Mouse (Mus musculus) heart, adult 2 months (tissue): ENCODE measurements at regions not wholly inside any gene's neighbourhood (a gene's known extent, or its start where the extent isn't known, plus 50 kb on each side); places are given as distances from the start of the nearest gene placed in this dataset.

Experiments used
- DNase-seq, 2 experiments: peaks; one replicate each; pipeline ENCODE4 v3.0.0; 2021
- H3K27ac ChIP-seq: fragments of 200-600 bp; 2 replicates; pipeline ENCODE4 v1.8.1; 2022
- H3K27me3 ChIP-seq: fragments of 200-500 bp; 2 replicates; pipeline ENCODE4 v1.6.1; 2012; ENCODE audit warnings: mild to moderate bottlenecking, low read length, inconsistent platforms, mixed read lengths; ENCODE audit not compliant: control insufficient read depth, insufficient read depth
- H3K36me3 ChIP-seq: fragments of 200-500 bp; 2 replicates; pipeline ENCODE4 v1.6.1; 2012; ENCODE audit warnings: low read length, inconsistent platforms; ENCODE audit not compliant: control insufficient read depth, insufficient read depth
- H3K4me1 ChIP-seq: fragments of 200-500 bp; 2 replicates; pipeline ENCODE4 v1.6.1; 2011; ENCODE audit warnings: low read length; ENCODE audit not compliant: control insufficient read depth, insufficient read depth
- H3K4me3 ChIP-seq: fragments of 200-600 bp; 2 replicates; pipeline ENCODE4 v1.8.1; 2022
- H3K79me2 ChIP-seq: fragments of 200-500 bp; replicated peaks from 2 replicates; pipeline ENCODE4 v1.6.1; 2012; ENCODE audit warnings: mild to moderate bottlenecking, inconsistent platforms, low read length, moderate library complexity, mixed read lengths; ENCODE audit not compliant: control insufficient read depth, insufficient read depth
- H3K9ac ChIP-seq: fragments of 200-500 bp; 2 replicates; pipeline ENCODE4 v1.6.1; 2012; ENCODE audit warnings: low read depth, mild to moderate bottlenecking, control low read depth, inconsistent platforms, low read length, mixed read lengths
- CTCF ChIP-seq: fragments of 200-600 bp; IDR thresholded peaks from 2 replicates; pipeline ENCODE4 v1.8.1; 2022; ENCODE audit warnings: antibody characterized with exemption, mild to moderate bottlenecking, moderate library complexity
- EP300 ChIP-seq: fragments of 200-500 bp; IDR thresholded peaks from 2 replicates; pipeline ENCODE4 v1.6.1; 2011; ENCODE audit warnings: low read depth, low read length, control low read depth; ENCODE audit not compliant: insufficient read depth
- POLR2A ChIP-seq: fragments of 200-500 bp; IDR thresholded peaks from 2 replicates; pipeline ENCODE4 v1.6.1; 2011; ENCODE audit warnings: mild to moderate bottlenecking, low read depth, low read length, control low read depth; ENCODE audit not compliant: insufficient read depth
- WGBS: fragments of 180-500 bp; shearing (Covaris S2); methylation state at CpG from one replicate; pipeline ENCODE4 v1.1.7; 2018; 5-methylcytosine and 5-hydroxymethylcytosine counted together
- intact Hi-C: fragments of 180-260 bp; cut with DNase I; formaldehyde crosslinking; loops from one replicate; pipeline ENCODE4 v1.15.1; 2025

- Histone ChIP-seq H3K4me1 (no peaks in the 10 kb centered on the region), H3K79me2 (no peaks in the 10 kb centered on the region), H3K4me3 (no peak overlapping the region), H3K36me3 (no peaks in the 10 kb centered on the region; the same call in 1 of the 2 replicates), H3K27ac (no peak overlapping the region), H3K27me3 (no peaks in the 10 kb centered on the region), H3K9ac (no peak overlapping the region)
- intact Hi-C loops, result no loop called here
- no peak for DNase-seq
- WGBS, result 36% methylated on average over 2 of the region's 2 CpGs
- TF ChIP-seq POLR2A (no peak), CTCF (peak; percentile 96; the same call in 1 of the 2 replicates)
Measured at GRCm38 (mm10) chr3:20590143-20590542, 223.2 kb upstream of the Agtr1b start.

- peak; percentile 52 for TF ChIP-seq CTCF
- no peak for TF ChIP-seq POLR2A
- DNase-seq, result no peak
Measured at GRCm38 (mm10) chr3:20551563-20551962, 184.6 kb upstream of the Agtr1b start.

DNA sequence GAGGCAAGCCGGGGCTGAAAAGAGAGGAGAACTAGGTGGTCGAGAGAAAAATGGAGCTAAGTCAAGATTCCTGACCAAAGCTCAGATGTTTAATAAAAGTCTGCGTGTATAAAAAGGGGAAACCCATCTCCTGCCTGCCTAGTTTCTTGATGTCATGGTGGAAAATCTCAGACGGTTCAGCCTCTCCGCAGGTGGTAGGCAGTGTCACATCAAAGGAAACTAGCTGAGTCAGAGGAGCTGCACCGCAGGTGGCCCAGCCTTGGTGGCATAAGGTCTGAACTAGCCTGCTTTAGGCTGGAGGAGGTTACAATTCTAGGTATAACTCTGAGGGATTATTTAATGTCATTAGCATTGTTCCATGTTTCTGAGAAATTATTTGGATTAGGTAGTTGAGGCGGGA is 177.0 kb upstream of the Agtr1b start:
- no peak for DNase-seq
- Histone ChIP-seq H3K27ac (no peak overlapping the region), H3K4me3 (no peak overlapping the region), H3K4me1 (no peaks in the 10 kb centered on the region), H3K27me3 (no peaks in the 10 kb centered on the region), H3K36me3 (no peaks in the 10 kb centered on the region), H3K9ac (no peak overlapping the region), H3K79me2 (no peaks in the 10 kb centered on the region)
- 71% methylated on average over 7 of the region's 7 CpGs for WGBS
- no peak for TF ChIP-seq POLR2A
- TF ChIP-seq EP300, result no peak
- TF ChIP-seq CTCF, result no peak
- intact Hi-C loops, result no loop called here

More at GRCm38 (mm10) chr3:20551563-20551962, 184.6 kb upstream of the Agtr1b start:
- H3K9ac ChIP-seq, result no peak overlapping the region
- no peaks in the 10 kb centered on the region for H3K27me3 ChIP-seq
- H3K27ac ChIP-seq, result no peak overlapping the region
- H3K79me2 ChIP-seq, result no peaks in the 10 kb centered on the region
- no peaks in the 10 kb centered on the region for H3K4me1 ChIP-seq
- intact Hi-C loops, result no loop called here
- 48% methylated on average over 2 of the region's 2 CpGs for WGBS
- no peaks in the 10 kb centered on the region for H3K36me3 ChIP-seq
- no peak overlapping the region for H3K4me3 ChIP-seq

DNA sequence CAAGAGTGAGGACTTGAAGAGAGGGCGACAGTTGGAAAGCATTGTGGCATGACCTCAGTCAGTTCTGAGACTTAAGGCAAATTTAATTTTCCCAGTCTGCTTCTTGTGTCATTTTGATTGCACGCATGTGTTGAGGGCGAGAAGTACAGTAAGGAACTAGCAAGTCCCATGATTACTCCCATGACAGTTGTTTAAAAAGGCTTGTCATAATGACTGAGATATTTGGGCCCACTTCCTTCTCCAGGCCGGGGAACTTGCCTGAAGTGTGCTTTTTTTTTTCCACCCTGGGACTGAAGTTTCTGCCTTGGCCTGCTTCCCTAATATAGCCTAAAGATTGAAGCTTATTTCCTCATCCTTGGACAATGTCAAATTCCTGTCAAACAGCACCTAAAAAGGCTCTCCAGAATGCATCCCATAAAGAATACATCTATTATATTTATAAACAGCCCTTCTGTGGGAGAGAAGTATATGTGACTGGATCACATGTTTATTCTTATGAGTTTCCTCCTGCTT is 171.6 kb upstream of the Agtr1b start:
- Histone ChIP-seq H3K9ac (no peak overlapping the region), H3K27me3 (no peaks in the 10 kb centered on the region), H3K27ac (no peak overlapping the region), H3K79me2 (no peaks in the 10 kb centered on the region), H3K36me3 (no peaks in the 10 kb centered on the region), H3K4me1 (no peaks in the 10 kb centered on the region), H3K4me3 (no peak overlapping the region)
- 65% methylated on average over 4 of the region's 4 CpGs for WGBS
- DNase-seq, result no peak
- no peak for TF ChIP-seq CTCF
- no peak for TF ChIP-seq POLR2A
- no peak for TF ChIP-seq EP300
- intact Hi-C loops, result no loop called here

DNA sequence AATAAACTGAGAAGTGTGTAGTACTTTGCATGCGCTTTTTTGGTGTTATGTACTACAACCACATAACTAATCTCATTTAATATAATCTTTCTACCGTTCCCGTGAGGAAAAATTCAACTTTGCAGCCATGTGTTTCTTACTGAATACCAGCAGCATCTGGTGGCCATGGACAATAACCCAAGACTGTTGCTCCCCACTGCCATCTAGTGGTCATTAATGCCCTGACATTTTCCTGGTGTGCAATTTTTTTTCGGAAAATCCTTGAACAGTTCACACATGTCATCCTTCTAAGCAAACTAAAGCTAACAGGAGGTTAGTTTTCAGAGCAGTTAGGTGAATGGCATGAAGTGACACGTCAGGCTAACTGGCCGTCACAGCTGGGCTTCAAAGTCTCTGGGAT is 153.8 kb upstream of the Agtr1b start:
- Histone ChIP-seq H3K4me1 (no peaks in the 10 kb centered on the region), H3K79me2 (no peaks in the 10 kb centered on the region), H3K4me3 (no peak overlapping the region), H3K27ac (no peak overlapping the region), H3K9ac (no peak overlapping the region), H3K27me3 (no peaks in the 10 kb centered on the region), H3K36me3 (no peaks in the 10 kb centered on the region)
- intact Hi-C loops, result no loop called here
- 45% methylated on average over 6 of the region's 6 CpGs for WGBS
- TF ChIP-seq CTCF, result peak; percentile 73
- TF ChIP-seq EP300, result no peak
- DNase-seq, result no peak

GRCm38 (mm10) chr3:20509192-20509591 is 142.2 kb upstream of the Agtr1b start:
- WGBS, result 0% methylated on average over 2 of the region's 2 CpGs
- H3K4me3 ChIP-seq, result no peak overlapping the region
- peak; percentile 21 to 52 for DNase-seq
- TF ChIP-seq POLR2A, result no peak
- peak; percentile 63 for TF ChIP-seq CTCF
- no peak for TF ChIP-seq EP300
- H3K4me1 ChIP-seq, result no peaks in the 10 kb centered on the region
- H3K27me3 ChIP-seq, result no peaks in the 10 kb centered on the region
- no peaks in the 10 kb centered on the region for H3K79me2 ChIP-seq
- H3K36me3 ChIP-seq, result no peaks in the 10 kb centered on the region
- no peak overlapping the region for H3K9ac ChIP-seq
- no peak overlapping the region for H3K27ac ChIP-seq
- intact Hi-C loops, result no loop called here
